In genomic region chr6:22983769-22984519, GRCm38 (mm10) we compare ENCODE assay signal across 9 mouse cellular contexts.
DNase-seq lines count a peak whose midpoint lies in the region; ATAC-seq and TF ChIP-seq lines count a peak whose summit lies in the region.
"Had no signal": no experiment of that assay in that cellular context is flagged by ENCODE, and none has a peak within 500 bp of the region (broad histone marks: within the 10 kb centered on the region; RNA-seq: fewer than 3 reads in every experiment).

No protein-coding gene starts in this region.

- peak; percentile 53 for TF ChIP-seq CTCF in intestine, postnatal 0 days (IDR thresholded peaks at IDR 0.05; ENCODE audit: low read depth)

- H3K27me3 ChIP-seq in intestine, postnatal 0 days (replicated peaks; ENCODE audit: control insufficient read depth, insufficient read depth, low read length): no peaks in the 10 kb centered on the region
- no peaks in the 10 kb centered on the region for H3K27me3 ChIP-seq in intestine, embryonic 15.5 days (replicated peaks)
- H3K27me3 ChIP-seq in embryonic facial prominence, embryonic 12.5 days: no peaks in the 10 kb centered on the region
- H3K27me3 ChIP-seq in midbrain, embryonic 10.5 days (ENCODE audit: low read depth, poor library complexity, severe bottlenecking): no peaks in the 10 kb centered on the region
- H3K27me3 ChIP-seq: liver, embryonic 15.5 days had no signal

- H3K4me2 ChIP-seq in intestine, postnatal 0 days (replicated peaks; ENCODE audit: low read depth): no peak overlapping the region
- no peak overlapping the region for H3K4me2 ChIP-seq in intestine, embryonic 15.5 days (replicated peaks)
- peak overlapping the region; percentile 31; the same call in 1 of the 2 replicates for H3K4me2 ChIP-seq in embryonic facial prominence, embryonic 12.5 days (replicated peaks)
- H3K4me2 ChIP-seq: liver, embryonic 15.5 days had no signal

- H3K27ac ChIP-seq in intestine, postnatal 0 days (ENCODE audit: low read depth, low read length): no peak overlapping the region
- no peak overlapping the region for H3K27ac ChIP-seq in intestine, embryonic 15.5 days
- H3K27ac ChIP-seq in embryonic facial prominence, embryonic 12.5 days: no peak overlapping the region
- H3K27ac ChIP-seq in midbrain, embryonic 10.5 days (replicated peaks): peak overlapping the region; percentile 72
- H3K27ac ChIP-seq: liver, embryonic 15.5 days had no signal

- no peak for ATAC-seq in intestine, postnatal 0 days
- ATAC-seq in intestine, embryonic 15.5 days: no peak
- no peak for ATAC-seq in embryonic facial prominence, embryonic 12.5 days (ENCODE audit: insufficient number of reproducible peaks, insufficient read depth, low FRiP score, low TSS enrichment)
- no peak for ATAC-seq in granulocyte monocyte progenitor cell, adult 5-6 weeks (replicated peaks; ENCODE audit: poor library complexity, severe bottlenecking)

- no peak overlapping the region for H3K9ac ChIP-seq in intestine, postnatal 0 days (ENCODE audit: low read depth, low read length)
- H3K9ac ChIP-seq in intestine, embryonic 15.5 days: no peak overlapping the region
- H3K9ac ChIP-seq in embryonic facial prominence, embryonic 12.5 days: no peak overlapping the region
- H3K9ac ChIP-seq: liver, embryonic 15.5 days had no signal

- peak; percentile 58 for DNase-seq in NIH3T3 (ENCODE audit: low read depth)
- no peak for DNase-seq in midbrain, embryonic 10.5 days (ENCODE audit: low spot score)
- no peak for DNase-seq in left cerebral cortex, postnatal 4 days
- DNase-seq in right cerebral cortex, postnatal 36 days (ENCODE audit: low spot score in 2 of 2): no peak

- no peaks in the 10 kb centered on the region for H3K36me3 ChIP-seq in intestine, postnatal 0 days (ENCODE audit: control insufficient read depth, insufficient read depth)
- no peaks in the 10 kb centered on the region for H3K36me3 ChIP-seq in intestine, embryonic 15.5 days
- no peaks in the 10 kb centered on the region for H3K36me3 ChIP-seq in embryonic facial prominence, embryonic 12.5 days
- H3K36me3 ChIP-seq in midbrain, embryonic 10.5 days: peaks cover 23% of the 10 kb centered on the region
- H3K36me3 ChIP-seq: liver, embryonic 15.5 days had no signal

- no peaks in the 10 kb centered on the region for H3K9me3 ChIP-seq in intestine, postnatal 0 days (ENCODE audit: control insufficient read depth)
- 0 out of 2 replicates have a peak, but pooled peaks cover 4% of the 10 kb centered on the region for H3K9me3 ChIP-seq in intestine, embryonic 15.5 days
- H3K9me3 ChIP-seq in embryonic facial prominence, embryonic 12.5 days: peaks cover 5% of the 10 kb centered on the region; the same call in 1 of the 2 replicates
- peaks cover 12% of the 10 kb centered on the region for H3K9me3 ChIP-seq in midbrain, embryonic 10.5 days (replicated peaks)
- H3K9me3 ChIP-seq: liver, embryonic 15.5 days had no signal

- no peak overlapping the region for H3K4me3 ChIP-seq in intestine, postnatal 0 days (ENCODE audit: low read depth, low read length)
- no peak overlapping the region for H3K4me3 ChIP-seq in intestine, embryonic 15.5 days (replicated peaks)
- no peak overlapping the region for H3K4me3 ChIP-seq in embryonic facial prominence, embryonic 12.5 days
- H3K4me3 ChIP-seq in midbrain, embryonic 10.5 days: peak overlapping the region; percentile 31; the same call in 1 of the 2 replicates
- H3K4me3 ChIP-seq: liver, embryonic 15.5 days had no signal

- intact Hi-C loops in left cerebral cortex, postnatal 4 days (cut with DNase I): loop anchor here (5.0 to 10.0 kb wide), 3 partner anchors 479 to 862 kb away; no protein-coding TSS in a partner anchor

- H3K4me1 ChIP-seq in intestine, postnatal 0 days (replicated peaks; ENCODE audit: control insufficient read depth, insufficient read depth, low read length): no peaks in the 10 kb centered on the region
- no peaks in the 10 kb centered on the region for H3K4me1 ChIP-seq in intestine, embryonic 15.5 days (replicated peaks)
- no peaks in the 10 kb centered on the region for H3K4me1 ChIP-seq in embryonic facial prominence, embryonic 12.5 days
- peaks cover 11% of the 10 kb centered on the region for H3K4me1 ChIP-seq in midbrain, embryonic 10.5 days
- H3K4me1 ChIP-seq: liver, embryonic 15.5 days had no signal

- 8% methylated on average over 9 of the region's 9 CpGs for WGBS in intestine, postnatal 0 days
- WGBS in intestine, embryonic 15.5 days: 5% methylated on average over 9 of the region's 9 CpGs
- WGBS in embryonic facial prominence, embryonic 12.5 days: 5% methylated on average over 9 of the region's 9 CpGs
- 8% methylated on average over 9 of the region's 9 CpGs for WGBS in midbrain, embryonic 10.5 days
